Mouse (Mus musculus): Measurements from ENCODE around the gene Abcc5.

DNA sequence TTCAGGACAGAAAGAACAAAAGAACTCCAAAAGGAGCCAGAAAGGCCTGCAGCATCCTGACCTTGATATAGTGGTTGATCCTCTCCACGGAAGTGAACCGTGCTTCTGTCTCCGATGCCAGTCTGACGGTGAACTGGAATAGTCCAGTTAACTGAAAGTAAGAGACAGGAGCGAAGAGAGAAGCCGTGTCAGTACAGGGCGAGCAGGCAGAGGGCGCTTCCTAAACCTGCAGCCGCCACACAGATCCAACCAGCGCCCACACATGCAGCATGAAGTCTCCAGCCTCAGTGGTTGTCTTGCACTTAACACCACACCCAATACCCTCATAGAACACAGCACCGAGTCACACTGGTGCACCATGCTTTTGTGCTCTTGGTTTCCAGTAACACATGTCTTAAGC is 64.1 kb downstream of the Abcc5 start:
- TF ChIP-seq CTCF (IDR thresholded peaks at IDR 0.05; ENCODE audit: borderline replicate concordance, extremely low read depth, insufficient read depth, insufficient read length) (no peak), POLR2A (IDR thresholded peaks at IDR 0.05; ENCODE audit: borderline replicate concordance, extremely low read depth, insufficient read depth, insufficient read length, poor library complexity, severe bottlenecking) (no peak)
